Mouse (Mus musculus) neural tube, embryonic 13.5 days (tissue): ENCODE measurements at regions not wholly inside any gene's neighbourhood (a gene's known extent, or its start where the extent isn't known, plus 50 kb on each side); places are given as distances from the start of the nearest gene placed in this dataset.
A peak's percentile ranks its signal among the peaks of the same experiment; 100 is the strongest.

Experiments
- ATAC-seq: fragments of 200-750 bp; cut with Nextera tagmentation; 2 replicates; pipeline ENCODE4 v1.8.0; 2017; ENCODE audit warnings: low read depth, mild to moderate bottlenecking, moderate TSS enrichment, moderate library complexity
- H3K27ac ChIP-seq: fragments of 300-500 bp; sonication (generic); replicated peaks from 2 replicates; pipeline ENCODE4 v1.5.1; 2015; ENCODE audit warnings: moderate library complexity, mild to moderate bottlenecking, inconsistent platforms
- H3K27me3 ChIP-seq: fragments of 300-500 bp; sonication (generic); 2 replicates; pipeline ENCODE4 v1.6.1; 2015; ENCODE audit warnings: mild to moderate bottlenecking, inconsistent platforms
- H3K36me3 ChIP-seq: fragments of 300-500 bp; sonication (generic); 2 replicates; pipeline ENCODE4 v1.6.1; 2015; ENCODE audit warnings: mild to moderate bottlenecking, inconsistent platforms
- H3K4me1 ChIP-seq: fragments of 300-500 bp; sonication (generic); replicated peaks from 2 replicates; pipeline ENCODE4 v1.6.1; 2015; ENCODE audit warnings: inconsistent platforms
- H3K4me2 ChIP-seq: fragments of 300-500 bp; sonication (generic); 2 replicates; pipeline ENCODE4 v1.6.1; 2015; ENCODE audit warnings: inconsistent platforms, mild to moderate bottlenecking, moderate library complexity
- H3K4me3 ChIP-seq: fragments of 300-500 bp; sonication (generic); 2 replicates; pipeline ENCODE4 v1.5.1; 2015; ENCODE audit warnings: mild to moderate bottlenecking, inconsistent platforms
- H3K9ac ChIP-seq: fragments of 300-500 bp; sonication (generic); 2 replicates; pipeline ENCODE4 v1.6.1; 2015; ENCODE audit warnings: moderate library complexity, mild to moderate bottlenecking, inconsistent platforms
- H3K9me3 ChIP-seq: fragments of 300-500 bp; sonication (generic); 2 replicates; pipeline ENCODE4 v1.6.1; 2016; ENCODE audit warnings: inconsistent platforms
- WGBS: fragments of 180-500 bp; shearing (Covaris S2); methylation state at CpG from one replicate; pipeline ENCODE4 v1.1.7; 2015; 5-methylcytosine and 5-hydroxymethylcytosine counted together

GRCm38 (mm10) chr14:98832401-98832800 is 161.7 kb downstream of the Rpl36a-ps1 start:
- Histone ChIP-seq H3K27ac (no peak overlapping the region), H3K4me1 (peaks cover 33% of the 10 kb centered on the region), H3K36me3 (no peaks in the 10 kb centered on the region), H3K4me2 (no peak overlapping the region), H3K27me3 (no peaks in the 10 kb centered on the region), H3K9me3 (no peaks in the 10 kb centered on the region), H3K4me3 (no peak overlapping the region), H3K9ac (no peak overlapping the region)
- 16% methylated on average over 7 of the region's 7 CpGs for WGBS
- ATAC-seq, result no peak

GRCm38 (mm10) chr14:98829958-98830633 is 164.0 kb downstream of the Rpl36a-ps1 start:
- H3K4me2 ChIP-seq, result no peak overlapping the region
- ATAC-seq, result no peak
- no peaks in the 10 kb centered on the region for H3K36me3 ChIP-seq
- H3K27ac ChIP-seq, result no peak overlapping the region
- WGBS, result 54% methylated on average over 5 of the region's 5 CpGs
- H3K9ac ChIP-seq, result no peak overlapping the region
- H3K4me3 ChIP-seq, result no peak overlapping the region
- no peaks in the 10 kb centered on the region for H3K9me3 ChIP-seq
- peaks cover 36% of the 10 kb centered on the region for H3K4me1 ChIP-seq
- no peaks in the 10 kb centered on the region for H3K27me3 ChIP-seq

- H3K36me3 ChIP-seq, result no peaks in the 10 kb centered on the region
- ATAC-seq, result no peak
- no peaks in the 10 kb centered on the region for H3K9me3 ChIP-seq
- peaks cover 22% of the 10 kb centered on the region for H3K4me1 ChIP-seq
- WGBS, result 62% methylated on average over 2 of the region's 2 CpGs
- H3K4me2 ChIP-seq, result no peak overlapping the region
- no peak overlapping the region for H3K27ac ChIP-seq
- H3K9ac ChIP-seq, result no peak overlapping the region
- no peaks in the 10 kb centered on the region for H3K27me3 ChIP-seq
- no peak overlapping the region for H3K4me3 ChIP-seq
Measured at GRCm38 (mm10) chr14:98827490-98827889, 166.6 kb downstream of the Rpl36a-ps1 start.

- no peak overlapping the region for H3K27ac ChIP-seq
- ATAC-seq, result peak; percentile 19; the same call in 1 of the 2 replicates
- 42% methylated on average over 5 of the region's 5 CpGs for WGBS
Measured at GRCm38 (mm10) chr14:98813657-98814056, 180.5 kb downstream of the Rpl36a-ps1 start.

GRCm38 (mm10) chr14:98810259-98811042 is 183.7 kb downstream of the Rpl36a-ps1 start:
- 78% methylated on average over 3 of the region's 3 CpGs for WGBS
- Histone ChIP-seq H3K27me3 (no peaks in the 10 kb centered on the region), H3K4me3 (no peak overlapping the region), H3K27ac (no peak overlapping the region), H3K4me2 (no peak overlapping the region), H3K4me1 (no peaks in the 10 kb centered on the region; the same call in 1 of the 2 replicates), H3K9me3 (no peaks in the 10 kb centered on the region), H3K36me3 (no peaks in the 10 kb centered on the region), H3K9ac (no peak overlapping the region)
- ATAC-seq, result no peak

More at GRCm38 (mm10) chr14:98813657-98814056, 180.5 kb downstream of the Rpl36a-ps1 start:
- no peak overlapping the region for H3K9ac ChIP-seq
- H3K36me3 ChIP-seq, result no peaks in the 10 kb centered on the region
- H3K4me3 ChIP-seq, result no peak overlapping the region
- H3K4me2 ChIP-seq, result no peak overlapping the region
- no peaks in the 10 kb centered on the region for H3K27me3 ChIP-seq
- no peaks in the 10 kb centered on the region for H3K9me3 ChIP-seq
- no peaks in the 10 kb centered on the region; the same call in 1 of the 2 replicates for H3K4me1 ChIP-seq

- Histone ChIP-seq H3K9me3 (no peaks in the 10 kb centered on the region), H3K4me2 (no peak overlapping the region), H3K27me3 (no peaks in the 10 kb centered on the region), H3K27ac (no peak overlapping the region), H3K4me1 (no peaks in the 10 kb centered on the region), H3K9ac (no peak overlapping the region), H3K36me3 (no peaks in the 10 kb centered on the region), H3K4me3 (no peak overlapping the region)
- ATAC-seq, result no peak
- 70% methylated on average over 1 of the region's 1 CpGs for WGBS
Measured at GRCm38 (mm10) chr14:98808117-98808516, 186.0 kb downstream of the Rpl36a-ps1 start.

GRCm38 (mm10) chr14:98805066-98805465 is 189.1 kb downstream of the Rpl36a-ps1 start:
- Histone ChIP-seq H3K36me3 (no peaks in the 10 kb centered on the region), H3K4me3 (no peak overlapping the region), H3K9ac (no peak overlapping the region), H3K27me3 (no peaks in the 10 kb centered on the region), H3K4me1 (0 out of 2 replicates have a peak, but pooled peaks cover 3% of the 10 kb centered on the region), H3K4me2 (no peak overlapping the region), H3K9me3 (no peaks in the 10 kb centered on the region), H3K27ac (no peak overlapping the region)
- 83% methylated on average over 6 of the region's 6 CpGs for WGBS
- ATAC-seq, result no peak

GRCm38 (mm10) chr14:98801293-98801692 is 192.8 kb downstream of the Rpl36a-ps1 start:
- H3K4me3 ChIP-seq, result no peak overlapping the region
- 0 out of 2 replicates have a peak, but pooled peaks cover 3% of the 10 kb centered on the region for H3K4me1 ChIP-seq
- H3K27me3 ChIP-seq, result no peaks in the 10 kb centered on the region
- no peaks in the 10 kb centered on the region for H3K36me3 ChIP-seq
- no peak overlapping the region for H3K4me2 ChIP-seq
- H3K27ac ChIP-seq, result no peak overlapping the region
- ATAC-seq, result no peak
- no peaks in the 10 kb centered on the region for H3K9me3 ChIP-seq
- no peak overlapping the region for H3K9ac ChIP-seq
- 92% methylated on average over 2 of the region's 2 CpGs for WGBS

- H3K27me3 ChIP-seq, result no peaks in the 10 kb centered on the region
- H3K36me3 ChIP-seq, result no peaks in the 10 kb centered on the region
- no peak overlapping the region for H3K9ac ChIP-seq
- H3K4me3 ChIP-seq, result no peak overlapping the region
- H3K4me2 ChIP-seq, result no peak overlapping the region
- no peaks in the 10 kb centered on the region for H3K9me3 ChIP-seq
- no peak overlapping the region for H3K27ac ChIP-seq
- 0 out of 2 replicates have a peak, but pooled peaks cover 3% of the 10 kb centered on the region for H3K4me1 ChIP-seq
- no peak for ATAC-seq
- 26% methylated on average over 4 of the region's 4 CpGs for WGBS
Measured at GRCm38 (mm10) chr14:98791970-98792369, 202.1 kb downstream of the Rpl36a-ps1 start.

- no peaks in the 10 kb centered on the region for H3K27me3 ChIP-seq
- no peak for ATAC-seq
- no peak overlapping the region for H3K9ac ChIP-seq
- WGBS, result 60% methylated on average over 6 of the region's 6 CpGs
- H3K4me1 ChIP-seq, result 0 out of 2 replicates have a peak, but pooled peaks cover 3% of the 10 kb centered on the region
- no peak overlapping the region for H3K4me3 ChIP-seq
- H3K4me2 ChIP-seq, result no peak overlapping the region
- no peaks in the 10 kb centered on the region for H3K36me3 ChIP-seq
- no peak overlapping the region for H3K27ac ChIP-seq
- H3K9me3 ChIP-seq, result no peaks in the 10 kb centered on the region
Measured at GRCm38 (mm10) chr14:98791232-98791906, 202.7 kb downstream of the Rpl36a-ps1 start.

GRCm38 (mm10) chr14:98789794-98790193 is 204.3 kb downstream of the Rpl36a-ps1 start:
- 93% methylated on average over 6 of the region's 6 CpGs for WGBS
- no peak for ATAC-seq
- H3K9ac ChIP-seq, result no peak overlapping the region
- no peak overlapping the region for H3K4me3 ChIP-seq
- H3K27ac ChIP-seq, result no peak overlapping the region
- H3K4me2 ChIP-seq, result no peak overlapping the region
- H3K4me1 ChIP-seq, result 0 out of 2 replicates have a peak, but pooled peaks cover 3% of the 10 kb centered on the region
- H3K36me3 ChIP-seq, result no peaks in the 10 kb centered on the region
- H3K27me3 ChIP-seq, result no peaks in the 10 kb centered on the region
- H3K9me3 ChIP-seq, result no peaks in the 10 kb centered on the region

GRCm38 (mm10) chr14:98781711-98782110 is 212.4 kb downstream of the Rpl36a-ps1 start:
- ATAC-seq, result no peak
- H3K4me3 ChIP-seq, result no peak overlapping the region
- no peaks in the 10 kb centered on the region for H3K27me3 ChIP-seq
- 94% methylated on average over 12 of the region's 12 CpGs for WGBS
- no peaks in the 10 kb centered on the region for H3K36me3 ChIP-seq
- H3K27ac ChIP-seq, result no peak overlapping the region
- no peaks in the 10 kb centered on the region; the same call in 1 of the 2 replicates for H3K9me3 ChIP-seq
- no peaks in the 10 kb centered on the region for H3K4me1 ChIP-seq
- H3K9ac ChIP-seq, result no peak overlapping the region
- H3K4me2 ChIP-seq, result no peak overlapping the region
